Mouse (Mus musculus): ENCODE data around the gene Kansl1. TPM values are rescaled to one million over a fixed set of nuclear protein-coding genes. Genes with fewer than 3 reads are reported as not detected.

Kansl1 gene
- total and polyA plus RNA-seq, 3 experiments = 17.3 to 48.4 (median 24.7) TPM

DNA sequence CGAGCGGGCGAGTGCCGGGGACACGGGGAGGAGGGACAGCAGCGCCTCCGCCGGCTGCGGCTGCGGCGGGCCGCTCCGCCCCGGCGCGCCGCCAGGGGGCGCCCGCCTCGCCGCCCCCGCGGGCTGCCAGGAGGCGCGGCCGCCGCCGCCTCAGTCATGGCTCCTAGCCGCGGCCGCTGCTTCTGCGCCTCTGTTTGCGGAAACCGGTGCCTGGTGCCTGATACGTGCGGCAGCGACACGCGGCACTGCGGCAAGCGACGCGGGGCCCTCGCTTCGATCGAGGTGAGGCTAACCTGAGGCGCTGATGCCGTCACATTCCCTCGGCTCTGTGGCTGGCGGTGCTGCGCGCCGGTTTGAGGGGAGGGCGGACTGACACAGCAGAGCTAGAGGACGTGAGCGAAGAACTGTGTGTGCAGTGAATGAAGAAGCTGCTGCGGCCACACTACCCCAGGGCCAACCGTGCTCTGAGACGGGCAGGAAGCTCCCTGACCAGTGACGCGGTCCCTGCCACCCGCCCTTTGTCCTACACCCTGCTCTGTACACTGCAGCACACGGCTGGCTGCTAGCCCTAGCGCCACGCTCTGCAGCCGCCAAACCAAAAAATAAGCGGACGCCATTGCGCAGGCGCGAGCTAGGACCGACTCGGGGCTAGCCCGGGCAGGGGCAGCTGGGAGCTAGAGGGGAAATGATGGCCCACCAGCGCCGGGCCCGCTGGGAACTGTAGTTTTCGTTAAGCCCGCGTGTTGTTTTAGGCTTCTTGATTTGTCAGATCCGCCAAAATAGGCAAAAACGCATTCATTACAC, 26.1 kb downstream of the Kansl1 start (continued):
- peak; percentile 96 for TF ChIP-seq ZMIZ1 (IDR thresholded peaks at IDR 0.05; ENCODE audit: low read depth, low read length)
- TF ChIP-seq NELFE (IDR thresholded peaks at IDR 0.05; ENCODE audit: low read depth, low read length) = peak; percentile 83
- TF ChIP-seq RAD21 (IDR thresholded peaks at IDR 0.05; ENCODE audit: low read depth, low read length) = peak; percentile 31
- peak; percentile 78; the same call in 1 of the 2 replicates for TF ChIP-seq GABPA (IDR thresholded peaks at IDR 0.05; ENCODE audit: insufficient replicate concordance, low read depth, low read length)
- peak; percentile 75 for TF ChIP-seq IRF4 (IDR thresholded peaks at IDR 0.05; ENCODE audit: low read depth, low read length)
- TF ChIP-seq TBP (conservative IDR thresholded peaks at IDR 0.05; ENCODE audit: low read depth, low read length) = peak; percentile 78
- no peak for TF ChIP-seq PAX5 (IDR thresholded peaks at IDR 0.05; ENCODE audit: low read length)
- peak; percentile 91 for TF ChIP-seq MXI1 (IDR thresholded peaks at IDR 0.05; ENCODE audit: low read depth, low read length)
- TF ChIP-seq ETS1 (conservative IDR thresholded peaks at IDR 0.05; ENCODE audit: low read depth, low read length) = no peak; the same call in 1 of the 2 replicates

GRCm38 (mm10) chr11:104441475-104442332, 27.0 kb downstream of the Kansl1 start:
- in situ Hi-C loops (cut with MboI; ENCODE audit: low pct_ligation_motif_present, low pct_unique_long_range_greater_than_20kb, low sequenced_read_pairs) (no loop called here), dilution Hi-C loops (cut with MboI; ENCODE audit: extremely low pct_ligation_motif_present, extremely low pct_unique_long_range_greater_than_20kb, low sequenced_read_pairs) (no loop called here)
- Histone ChIP-seq H3K4me1 (ENCODE audit: control insufficient read depth in 1 of 2, insufficient read depth in 2 of 2) (peaks cover 3 to 38% of the 10 kb centered on the region in 2 experiments; a peak in 3 of 4 replicates), H3K27me3 (replicated peaks) (no peaks in the 10 kb centered on the region), H3K36me3 (replicated peaks in 1 of 2; ENCODE audit: control insufficient read depth in 1 of 2, insufficient read depth in 1 of 2, low read length in 1 of 2) (peaks cover 0 to 11% of the 10 kb centered on the region in 2 experiments), H3K79me2 (replicated peaks; ENCODE audit: control insufficient read depth, extremely low read depth, insufficient read depth, poor library complexity, severe bottlenecking) (peaks cover 62% of the 10 kb centered on the region), H3K9me3 (replicated peaks; ENCODE audit: low read length) (no peaks in the 10 kb centered on the region), H3K4me3 (replicated peaks in 1 of 3; ENCODE audit: low read depth in 2 of 3, low read length in 2 of 3, poor library complexity in 1 of 3) (peak overlapping the region; percentile 75 to 91 (median 84)), H3K27ac (ENCODE audit: insufficient read depth, low read depth) (peak overlapping the region; percentile 83), H3K9ac (ENCODE audit: insufficient read depth, low read depth) (peak overlapping the region; percentile 99), H3K4me2 (ENCODE audit: insufficient read depth, low read depth, poor library complexity, severe bottlenecking) (no peak overlapping the region)
- peak; percentile 60 for DNase-seq (ENCODE audit: extremely low read depth)
- no peak for TF ChIP-seq RCOR1 (conservative IDR thresholded peaks at IDR 0.05; ENCODE audit: low read depth, low read length)
- TF ChIP-seq ZKSCAN1 (IDR thresholded peaks at IDR 0.05; ENCODE audit: borderline replicate concordance, low read depth, low read length) = no peak
- no peak for TF ChIP-seq E2F4 (IDR thresholded peaks at IDR 0.05; ENCODE audit: insufficient replicate concordance, low read depth, low read length)
- peak; percentile 71 for TF ChIP-seq MEF2A (IDR thresholded peaks at IDR 0.05; ENCODE audit: borderline replicate concordance, low read depth, low read length)
- no peak for TF ChIP-seq JUN (IDR thresholded peaks at IDR 0.05; ENCODE audit: insufficient read depth, low read depth, low read length)
- TF ChIP-seq IRF4 (IDR thresholded peaks at IDR 0.05; ENCODE audit: low read depth, low read length) = peak; percentile 40
- TF ChIP-seq POLR2AphosphoS2 (IDR thresholded peaks at IDR 0.05; ENCODE audit: low read depth, low read length) = no peak
- TF ChIP-seq ZNF384 (IDR thresholded peaks at IDR 0.05; ENCODE audit: low read depth, low read length) = no peak
- TF ChIP-seq POLR2A (IDR thresholded peaks at IDR 0.05; ENCODE audit: low read depth, low read length) = peak; percentile 53; the same call in 1 of the 2 replicates
- no peak for TF ChIP-seq BHLHE40 (IDR thresholded peaks at IDR 0.05; ENCODE audit: low read depth, low read length)
- no peak for TF ChIP-seq PAX5 (IDR thresholded peaks at IDR 0.05; ENCODE audit: low read length)
- peak; percentile 26; the same call in 1 of the 2 replicates for TF ChIP-seq NRF1 (IDR thresholded peaks at IDR 0.05; ENCODE audit: low read depth, low read length)
- TF ChIP-seq CTCF (conservative IDR thresholded peaks at IDR 0.05 in 1 of 2, IDR thresholded peaks at IDR 0.05 in 1 of 2; ENCODE audit: low read depth in 2 of 2, low read length in 2 of 2) = no peak
- no peak; the same call in 1 of the 2 replicates for TF ChIP-seq HCFC1 (IDR thresholded peaks at IDR 0.05; ENCODE audit: low read depth, low read length)
- 0 out of 2 replicates have a peak, but pooled peaks have one; percentile 12 for TF ChIP-seq MYC (IDR thresholded peaks at IDR 0.05; ENCODE audit: low read depth, low read length)
- peak; percentile 26; the same call in 1 of the 2 replicates for TF ChIP-seq ETS1 (conservative IDR thresholded peaks at IDR 0.05; ENCODE audit: low read depth, low read length)
- no peak for TF ChIP-seq MAFK (IDR thresholded peaks at IDR 0.05; ENCODE audit: insufficient replicate concordance, low read length)
- TF ChIP-seq EP300 (IDR thresholded peaks at IDR 0.05; ENCODE audit: low read length) = no peak
- no peak for TF ChIP-seq RAD21 (IDR thresholded peaks at IDR 0.05; ENCODE audit: low read depth, low read length)
- no peak for TF ChIP-seq SMC3 (IDR thresholded peaks at IDR 0.05; ENCODE audit: low read depth, low read length)
- peak; percentile 75 for TF ChIP-seq USF1 (IDR thresholded peaks at IDR 0.05; ENCODE audit: low read depth, low read length)
- TF ChIP-seq MAZ (IDR thresholded peaks at IDR 0.05; ENCODE audit: low read depth, low read length) = peak; percentile 85
- peak; percentile 67; the same call in 1 of the 2 replicates for TF ChIP-seq CHD2 (IDR thresholded peaks at IDR 0.05; ENCODE audit: low read length)
- peak; percentile 81; the same call in 1 of the 2 replicates for TF ChIP-seq TCF12 (IDR thresholded peaks at IDR 0.05; ENCODE audit: low read depth, low read length)
- no peak; the same call in 1 of the 2 replicates for TF ChIP-seq ELF1 (IDR thresholded peaks at IDR 0.05; ENCODE audit: low read depth, low read length)
- peak; percentile 63 for TF ChIP-seq UBTF (IDR thresholded peaks at IDR 0.05; ENCODE audit: low read depth, low read length)
- no peak for TF ChIP-seq TBP (conservative IDR thresholded peaks at IDR 0.05; ENCODE audit: low read depth, low read length)
- no peak for TF ChIP-seq JUND (conservative IDR thresholded peaks at IDR 0.05; ENCODE audit: low read depth, low read length)

Measured in CH12.LX (cell line).